Mouse (Mus musculus): ENCODE measurements around the gene Abcc4. TPM values are rescaled to one million over a fixed set of nuclear protein-coding genes. Genes with fewer than 3 reads are reported as not detected.
"Not testable (repeated sequence)": the region's sequence is repeated elsewhere in the genome, so short reads cannot be mapped to it uniquely, and the experiment has no call there.

Gene Abcc4
- total and polyA plus RNA-seq, 2 experiments from 2014 or later = 2.0 to 4.1 TPM

GRCm38 (mm10) chr14:118682339-118683034 lies 23.5 kb downstream of the Abcc4 start:
- Histone ChIP-seq H3K4me1 (ENCODE audit: insufficient read depth) (0 out of 2 replicates have a peak, but pooled peaks cover 3% of the 10 kb centered on the region), H3K36me3 (ENCODE audit: insufficient read depth) (no peaks in the 10 kb centered on the region), H3K27me3 (ENCODE audit: insufficient read depth, low read length) (no peaks in the 10 kb centered on the region), H3K4me3 (ENCODE audit: low read depth, low read length) (no peak overlapping the region), H3K9ac (no peak overlapping the region), H3K4me2 (ENCODE audit: low read depth) (no peak overlapping the region), H3K9me3 (ENCODE audit: low read length) (no peaks in the 10 kb centered on the region), H3K27ac (ENCODE audit: low read depth, low read length) (no peak overlapping the region)
- WGBS = 50% methylated on average over 10 of the region's 10 CpGs
- DNase-seq = no peak
- ATAC-seq = no peak
- no peak for TF ChIP-seq CTCF (IDR thresholded peaks at IDR 0.05; ENCODE audit: low read depth)

- no peak for ATAC-seq
- no peaks in the 10 kb centered on the region for H3K27me3 ChIP-seq (ENCODE audit: insufficient read depth, low read length)
- no peak for DNase-seq
- no peak for TF ChIP-seq CTCF (IDR thresholded peaks at IDR 0.05; ENCODE audit: low read depth)
- 0 out of 2 replicates have a peak, but pooled peaks cover 3% of the 10 kb centered on the region for H3K4me1 ChIP-seq (ENCODE audit: insufficient read depth)
- 93% methylated on average over 8 of the region's 8 CpGs for WGBS
- H3K27ac ChIP-seq (ENCODE audit: low read depth, low read length) = no peak overlapping the region
- H3K4me3 ChIP-seq (ENCODE audit: low read depth, low read length) = no peak overlapping the region
- H3K9me3 ChIP-seq (ENCODE audit: low read length) = no peaks in the 10 kb centered on the region
- no peak overlapping the region for H3K4me2 ChIP-seq (ENCODE audit: low read depth)
- no peak overlapping the region for H3K9ac ChIP-seq
- no peaks in the 10 kb centered on the region for H3K36me3 ChIP-seq (ENCODE audit: insufficient read depth)
Measured at GRCm38 (mm10) chr14:118681087-118681486, 24.9 kb downstream of the Abcc4 start.

DNA sequence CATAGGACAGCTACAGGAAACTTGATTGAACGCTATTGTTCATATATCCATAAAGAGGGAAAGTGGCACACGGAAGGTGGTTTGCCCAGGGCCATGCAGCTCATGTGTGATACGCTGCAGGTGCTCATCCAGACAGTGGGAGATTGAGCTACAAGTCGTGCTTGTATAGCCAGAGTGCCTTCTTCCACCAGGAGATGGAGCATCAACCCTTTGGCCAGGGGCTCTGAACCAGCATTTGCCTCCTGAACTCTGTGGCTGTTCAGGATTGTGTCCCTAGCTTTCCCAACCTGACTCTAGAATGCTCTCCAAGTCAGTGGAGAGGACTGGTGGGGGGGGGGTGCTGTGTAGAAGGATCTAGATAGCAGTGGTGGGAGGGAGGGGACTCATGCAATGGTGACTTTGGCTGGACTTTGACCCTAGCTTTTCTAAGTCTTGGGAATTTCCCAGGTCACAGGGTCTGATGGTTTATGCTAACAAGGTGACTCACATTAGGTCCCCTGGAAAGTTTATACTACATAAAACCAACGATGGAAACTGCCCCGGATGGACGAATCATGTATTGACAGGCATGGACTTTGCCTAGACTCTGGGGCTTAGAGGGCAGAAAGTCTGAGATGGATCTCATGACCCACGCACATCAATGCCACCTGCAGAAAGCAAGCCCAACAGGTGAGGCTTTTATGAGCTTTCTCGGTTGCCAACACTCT lies 27.6 kb downstream of the Abcc4 start:
- Histone ChIP-seq H3K27ac (ENCODE audit: low read depth, low read length) (no peak overlapping the region), H3K9ac (no peak overlapping the region), H3K4me2 (ENCODE audit: low read depth) (no peak overlapping the region), H3K4me1 (ENCODE audit: insufficient read depth) (0 out of 2 replicates have a peak, but pooled peaks cover 3% of the 10 kb centered on the region), H3K36me3 (ENCODE audit: insufficient read depth) (no peaks in the 10 kb centered on the region), H3K27me3 (ENCODE audit: insufficient read depth, low read length) (no peaks in the 10 kb centered on the region), H3K4me3 (ENCODE audit: low read depth, low read length) (no peak overlapping the region), H3K9me3 (ENCODE audit: low read length) (no peaks in the 10 kb centered on the region)
- TF ChIP-seq CTCF (IDR thresholded peaks at IDR 0.05; ENCODE audit: low read depth) = no peak
- ATAC-seq (no peak), DNase-seq (no peak)
- 94% methylated on average over 9 of the region's 9 CpGs for WGBS

DNA sequence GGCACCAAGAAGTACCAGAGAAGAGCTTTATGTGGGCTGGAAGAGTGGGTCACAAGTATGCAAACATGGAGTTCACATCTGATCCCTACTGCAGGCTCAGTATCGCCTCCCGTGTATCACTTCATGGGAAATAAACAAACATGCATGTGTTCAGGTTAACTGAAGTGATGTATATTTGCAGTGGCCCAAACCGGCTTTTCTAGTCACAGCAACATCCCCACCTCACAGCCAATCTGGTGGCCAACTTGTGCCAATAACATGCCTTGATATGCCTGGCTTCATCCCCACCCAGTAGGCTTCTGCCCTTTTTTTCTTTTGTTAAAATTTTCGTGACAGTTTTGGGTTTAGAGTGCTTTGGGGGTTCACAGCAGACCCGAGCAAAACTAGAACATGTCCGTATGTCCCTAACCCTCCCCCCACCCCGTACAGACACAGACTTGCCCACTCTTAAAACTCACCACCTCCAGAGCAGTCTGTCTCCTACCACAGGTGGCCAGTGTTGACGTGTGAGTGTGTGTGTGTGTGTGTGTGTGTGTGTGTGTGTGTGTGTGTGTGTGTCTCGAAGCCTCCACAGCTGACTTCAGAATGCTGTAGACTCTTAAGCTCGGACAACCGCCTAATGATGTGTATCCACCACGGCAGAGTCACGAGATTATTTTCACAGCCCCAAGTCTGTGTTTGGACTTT lies 29.6 kb downstream of the Abcc4 start:
- H3K9me3 ChIP-seq (ENCODE audit: low read length) = no peaks in the 10 kb centered on the region
- H3K4me1 ChIP-seq (ENCODE audit: insufficient read depth) = no peaks in the 10 kb centered on the region
- TF ChIP-seq CTCF (IDR thresholded peaks at IDR 0.05; ENCODE audit: low read depth) = no peak
- DNase-seq (no peak), ATAC-seq (no peak)
- 80% methylated on average over 13 of the region's 13 CpGs for WGBS
- H3K27ac ChIP-seq (ENCODE audit: low read depth, low read length) = no peak overlapping the region
- H3K36me3 ChIP-seq (ENCODE audit: insufficient read depth) = no peaks in the 10 kb centered on the region
- H3K9ac ChIP-seq = no peak overlapping the region
- H3K4me2 ChIP-seq (ENCODE audit: low read depth) = no peak overlapping the region
- H3K4me3 ChIP-seq (ENCODE audit: low read depth, low read length) = no peak overlapping the region
- no peaks in the 10 kb centered on the region for H3K27me3 ChIP-seq (ENCODE audit: insufficient read depth, low read length)

DNA sequence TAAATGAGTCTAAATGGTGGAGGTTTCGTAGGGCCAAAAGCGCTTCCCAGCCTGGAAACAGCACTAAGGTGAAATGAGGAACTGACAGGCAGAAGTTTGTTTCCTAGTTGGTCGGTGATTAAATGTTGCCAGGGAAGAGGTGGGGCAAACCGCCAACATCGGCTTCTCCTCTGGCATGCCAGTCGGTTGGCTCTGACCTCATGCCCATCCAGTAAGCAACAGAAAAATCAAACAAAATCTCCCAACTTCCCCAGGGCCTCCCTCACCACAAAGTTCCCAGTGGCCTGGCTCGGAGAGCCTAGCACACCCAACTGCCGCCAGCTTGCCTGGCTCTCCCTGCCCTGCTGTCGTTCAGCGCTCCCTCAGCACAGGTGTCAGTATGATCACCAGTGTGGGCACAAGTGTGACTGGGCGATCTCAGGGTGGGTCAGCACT lies 31.3 kb downstream of the Abcc4 start:
- Histone ChIP-seq H3K9ac (no peak overlapping the region), H3K4me3 (ENCODE audit: low read depth, low read length) (no peak overlapping the region), H3K27me3 (ENCODE audit: insufficient read depth, low read length) (no peaks in the 10 kb centered on the region), H3K36me3 (ENCODE audit: insufficient read depth) (no peaks in the 10 kb centered on the region), H3K27ac (ENCODE audit: low read depth, low read length) (no peak overlapping the region), H3K9me3 (ENCODE audit: low read length) (no peaks in the 10 kb centered on the region), H3K4me2 (ENCODE audit: low read depth) (no peak overlapping the region), H3K4me1 (ENCODE audit: insufficient read depth) (no peaks in the 10 kb centered on the region)
- DNase-seq (peak; percentile 29), ATAC-seq (0 out of 2 replicates have a peak, but pooled peaks have one; percentile 18)
- no peak for TF ChIP-seq CTCF (IDR thresholded peaks at IDR 0.05; ENCODE audit: low read depth)
- WGBS = 59% methylated on average over 11 of the region's 11 CpGs

- Histone ChIP-seq H3K4me1 (ENCODE audit: insufficient read depth) (no peaks in the 10 kb centered on the region), H3K36me3 (ENCODE audit: insufficient read depth) (no peaks in the 10 kb centered on the region), H3K9me3 (ENCODE audit: low read length) (no peaks in the 10 kb centered on the region), H3K4me3 (ENCODE audit: low read depth, low read length) (no peak overlapping the region), H3K4me2 (ENCODE audit: low read depth) (no peak overlapping the region), H3K27ac (ENCODE audit: low read depth, low read length) (no peak overlapping the region), H3K9ac (no peak overlapping the region), H3K27me3 (ENCODE audit: insufficient read depth, low read length) (no peaks in the 10 kb centered on the region)
- TF ChIP-seq CTCF (IDR thresholded peaks at IDR 0.05; ENCODE audit: low read depth) = no peak
- no peak for DNase-seq
- no peak for ATAC-seq
- 83% methylated on average over 7 of the region's 7 CpGs for WGBS
Measured at GRCm38 (mm10) chr14:118674224-118674623, 31.8 kb downstream of the Abcc4 start.

DNA sequence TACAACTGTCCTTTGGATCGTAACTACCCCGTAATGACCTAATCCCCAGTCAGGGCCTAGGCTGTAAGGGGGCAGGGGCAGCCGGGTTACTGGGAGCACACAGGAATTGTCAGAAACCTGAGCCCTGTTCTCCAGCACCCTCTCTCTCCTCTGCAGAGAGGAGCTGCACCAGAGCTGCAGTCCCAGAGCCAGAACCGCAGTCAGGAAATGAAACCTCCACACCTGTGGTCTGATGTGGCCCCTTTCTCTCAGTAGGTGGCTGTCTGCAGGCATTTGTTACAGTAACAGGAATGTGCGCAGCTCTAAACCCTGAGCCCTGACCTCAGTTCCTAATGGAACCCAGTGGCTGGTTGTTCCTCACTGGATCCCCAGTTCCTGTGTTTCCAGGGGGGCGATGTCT lies 32.5 kb downstream of the Abcc4 start:
- no peaks in the 10 kb centered on the region for H3K27me3 ChIP-seq (ENCODE audit: insufficient read depth, low read length)
- no peaks in the 10 kb centered on the region for H3K36me3 ChIP-seq (ENCODE audit: insufficient read depth)
- WGBS = 80% methylated on average over 6 of the region's 6 CpGs
- DNase-seq (no peak), ATAC-seq (no peak)
- H3K9ac ChIP-seq = no peak overlapping the region
- H3K4me2 ChIP-seq (ENCODE audit: low read depth) = no peak overlapping the region
- no peaks in the 10 kb centered on the region for H3K4me1 ChIP-seq (ENCODE audit: insufficient read depth)
- no peak overlapping the region for H3K4me3 ChIP-seq (ENCODE audit: low read depth, low read length)
- no peaks in the 10 kb centered on the region for H3K9me3 ChIP-seq (ENCODE audit: low read length)
- H3K27ac ChIP-seq (ENCODE audit: low read depth, low read length) = no peak overlapping the region
- TF ChIP-seq CTCF (IDR thresholded peaks at IDR 0.05; ENCODE audit: low read depth) = no peak

- not testable (repeated sequence) for H3K4me3 ChIP-seq (ENCODE audit: low read depth, low read length); H3K27ac ChIP-seq (ENCODE audit: low read depth, low read length); H3K27me3 ChIP-seq (ENCODE audit: insufficient read depth, low read length); H3K9ac ChIP-seq; H3K4me2 ChIP-seq (ENCODE audit: low read depth); ATAC-seq; H3K4me1 ChIP-seq (ENCODE audit: insufficient read depth); DNase-seq; H3K36me3 ChIP-seq (ENCODE audit: insufficient read depth); H3K9me3 ChIP-seq (ENCODE audit: low read length)
- WGBS = 99% methylated on average over 6 of the region's 6 CpGs
Measured at GRCm38 (mm10) chr14:118672931-118673330, 33.1 kb downstream of the Abcc4 start.
